Mouse (Mus musculus): ENCODE measurements around the gene Sstr5. TPM values are rescaled to one million over a fixed set of nuclear protein-coding genes. Genes with fewer than 3 reads are reported as not detected.

The Sstr5 gene
- total RNA-seq (2015; ENCODE audit: low replicate concordance), result not detected in 2 replicates
- total RNA-seq (2017; ENCODE audit: low replicate concordance), result not detected in 2 replicates

GRCm38 (mm10) chr17:25497013-25497412, at the start of gene Sstr5:
Gene Sstr5 (minus strand): TSS chr17:25497288.
- ATAC-seq (replicated peaks; ENCODE audit: low FRiP score, poor library complexity, severe bottlenecking), result no peak

GRCm38 (mm10) chr17:25541768-25542167, 44.7 kb upstream of the Sstr5 start:
- no peak for ATAC-seq (replicated peaks; ENCODE audit: low FRiP score, poor library complexity, severe bottlenecking)

GRCm38 (mm10) chr17:25540731-25541130, 43.6 kb upstream of the Sstr5 start:
- no peak for ATAC-seq (replicated peaks; ENCODE audit: low FRiP score, poor library complexity, severe bottlenecking)

GRCm38 (mm10) chr17:25538945-25539875, 42.1 kb upstream of the Sstr5 start:
- no peak for ATAC-seq (replicated peaks; ENCODE audit: low FRiP score, poor library complexity, severe bottlenecking)

- ATAC-seq (replicated peaks; ENCODE audit: low FRiP score, poor library complexity, severe bottlenecking), result no peak
Measured at GRCm38 (mm10) chr17:25530357-25531022, 33.4 kb upstream of the Sstr5 start.

GRCm38 (mm10) chr17:25522080-25522479, 25.0 kb upstream of the Sstr5 start:
- ATAC-seq (replicated peaks; ENCODE audit: low FRiP score, poor library complexity, severe bottlenecking), result no peak

- no peak for ATAC-seq (replicated peaks; ENCODE audit: low FRiP score, poor library complexity, severe bottlenecking)
Measured at GRCm38 (mm10) chr17:25520492-25520891, 23.4 kb upstream of the Sstr5 start.

GRCm38 (mm10) chr17:25519511-25519910, 22.4 kb upstream of the Sstr5 start:
- no peak for ATAC-seq (replicated peaks; ENCODE audit: low FRiP score, poor library complexity, severe bottlenecking)

GRCm38 (mm10) chr17:25518144-25518543, 21.1 kb upstream of the Sstr5 start:
- no peak for ATAC-seq (replicated peaks; ENCODE audit: low FRiP score, poor library complexity, severe bottlenecking)

- no peak for ATAC-seq (replicated peaks; ENCODE audit: low FRiP score, poor library complexity, severe bottlenecking)
Measured at GRCm38 (mm10) chr17:25516315-25516714, 19.2 kb upstream of the Sstr5 start.

- ATAC-seq (replicated peaks; ENCODE audit: low FRiP score, poor library complexity, severe bottlenecking), result no peak
Measured at GRCm38 (mm10) chr17:25514055-25514454, 17.0 kb upstream of the Sstr5 start.

GRCm38 (mm10) chr17:25511876-25512275, 14.8 kb upstream of the Sstr5 start:
- no peak for ATAC-seq (replicated peaks; ENCODE audit: low FRiP score, poor library complexity, severe bottlenecking)

GRCm38 (mm10) chr17:25510074-25510830, 13.2 kb upstream of the Sstr5 start:
- no peak for ATAC-seq (replicated peaks; ENCODE audit: low FRiP score, poor library complexity, severe bottlenecking)

- no peak for ATAC-seq (replicated peaks; ENCODE audit: low FRiP score, poor library complexity, severe bottlenecking)
Measured at GRCm38 (mm10) chr17:25508860-25509577, 11.9 kb upstream of the Sstr5 start.

- no peak for ATAC-seq (replicated peaks; ENCODE audit: low FRiP score, poor library complexity, severe bottlenecking)
Measured at GRCm38 (mm10) chr17:25507799-25508198, 10.7 kb upstream of the Sstr5 start.

- no peak for ATAC-seq (replicated peaks; ENCODE audit: low FRiP score, poor library complexity, severe bottlenecking)
Measured at GRCm38 (mm10) chr17:25502599-25502998, 5.5 kb upstream of the Sstr5 start.

GRCm38 (mm10) chr17:25482092-25482491, 15.0 kb downstream of the Sstr5 start:
- ATAC-seq (replicated peaks; ENCODE audit: low FRiP score, poor library complexity, severe bottlenecking), result no peak

- no peak for ATAC-seq (replicated peaks; ENCODE audit: low FRiP score, poor library complexity, severe bottlenecking)
Measured at GRCm38 (mm10) chr17:25480820-25481219, 16.3 kb downstream of the Sstr5 start.

GRCm38 (mm10) chr17:25480152-25480551, 16.9 kb downstream of the Sstr5 start:
- ATAC-seq (replicated peaks; ENCODE audit: low FRiP score, poor library complexity, severe bottlenecking), result no peak

All from erythroid progenitor cell, adult 5-6 weeks (primary cell).